Mouse (Mus musculus): ENCODE data around the gene Mdk. TPM values are rescaled to one million over a fixed set of nuclear protein-coding genes. Genes with fewer than 3 reads are reported as not detected.
A peak's percentile ranks its signal among the peaks of the same experiment; 100 is the strongest.

The Mdk gene
- total RNA-seq, 2 experiments from 2014 or later, result 16.5 to 21.5 TPM

DNA sequence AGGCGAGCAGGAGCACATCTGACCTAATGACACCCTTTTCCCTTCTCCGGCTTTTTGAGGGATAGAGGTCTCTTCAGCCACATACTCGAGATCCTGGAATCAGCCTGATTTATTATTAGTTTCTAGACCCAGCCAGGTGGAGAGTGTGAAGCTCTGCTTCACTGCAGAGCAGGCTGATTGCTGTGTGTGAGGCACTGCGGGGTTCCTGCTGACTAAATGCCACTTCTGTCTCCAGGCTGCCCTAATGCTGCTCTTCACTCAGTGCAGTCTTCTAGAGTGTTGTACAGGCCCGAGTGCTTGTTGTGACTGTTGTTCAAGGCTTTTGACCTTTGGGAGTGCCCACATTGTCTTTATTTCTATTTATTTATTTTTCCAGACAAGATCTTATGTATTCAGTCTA lies 29.8 kb downstream of the Mdk start:
- H3K4me3 ChIP-seq, result no peak overlapping the region
- peak overlapping the region; percentile 83 for H3K27ac ChIP-seq
- intact Hi-C loops (cut with DNase I), result no loop called here
- DNase-seq (ENCODE audit: extremely low spot score in 1 of 2, low spot score in 2 of 2), result no peak
- TF ChIP-seq CTCF (IDR thresholded peaks at IDR 0.05), result no peak

- intact Hi-C loops (cut with DNase I), result no loop called here
- no peak for DNase-seq (ENCODE audit: extremely low spot score in 1 of 2, low spot score in 2 of 2)
- Histone ChIP-seq H3K4me3 (no peak overlapping the region), H3K27ac (no peak overlapping the region)
- TF ChIP-seq CTCF (IDR thresholded peaks at IDR 0.05), result no peak
These were observed 31.7 kb downstream of the Mdk start for GRCm38 (mm10) chr2:91900431-91900830.

DNA sequence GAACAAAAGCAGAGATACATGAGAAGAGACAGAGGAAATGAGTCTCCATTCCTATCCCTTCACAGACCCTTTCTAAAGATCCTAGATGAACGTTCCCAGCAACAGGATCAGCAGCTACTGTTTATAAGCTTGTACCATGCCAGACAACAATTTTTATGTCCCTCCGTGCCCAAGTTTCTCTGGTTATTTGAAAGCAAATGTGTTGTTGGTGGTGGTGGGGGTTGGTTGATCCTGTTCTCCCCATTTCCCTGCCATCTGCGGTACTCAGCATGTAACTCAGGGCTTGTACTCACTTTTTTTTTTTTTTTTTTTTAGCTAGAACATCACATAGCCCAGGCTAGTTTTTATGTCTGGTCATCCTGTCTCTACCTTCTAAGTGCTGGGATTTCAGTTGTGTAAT lies 33.0 kb downstream of the Mdk start:
- no peak overlapping the region for H3K27ac ChIP-seq
- DNase-seq (ENCODE audit: extremely low spot score in 1 of 2, low spot score in 2 of 2), result no peak
- intact Hi-C loops (cut with DNase I), result no loop called here
- TF ChIP-seq CTCF (IDR thresholded peaks at IDR 0.05), result no peak
- H3K4me3 ChIP-seq, result no peak overlapping the region

DNA sequence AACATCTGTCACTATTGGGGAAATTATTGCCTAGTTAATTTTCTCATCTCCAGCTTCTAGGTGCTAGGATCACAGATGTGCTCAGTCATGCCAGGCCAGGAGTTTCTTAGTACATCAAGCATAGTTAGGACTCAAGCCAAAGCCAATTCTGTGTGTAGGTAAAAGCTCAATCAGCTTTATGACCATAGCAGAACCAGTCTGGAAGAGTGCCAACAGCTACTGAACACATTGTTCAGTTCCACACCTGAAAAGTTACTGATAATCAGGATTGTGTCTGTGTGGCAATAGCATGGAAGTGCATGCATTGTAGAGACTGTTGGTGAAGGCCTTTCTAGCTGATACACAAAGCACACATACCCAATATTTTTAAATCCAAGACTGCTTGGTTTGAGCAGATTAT lies 34.1 kb downstream of the Mdk start:
- Histone ChIP-seq H3K4me3 (no peak overlapping the region), H3K27ac (no peak overlapping the region)
- no peak for TF ChIP-seq CTCF (IDR thresholded peaks at IDR 0.05)
- DNase-seq (ENCODE audit: extremely low spot score in 1 of 2, low spot score in 2 of 2), result no peak
- intact Hi-C loops (cut with DNase I), result no loop called here

GRCm38 (mm10) chr2:91895401-91895800 lies 36.7 kb downstream of the Mdk start:
- intact Hi-C loops (cut with DNase I), result no loop called here
- no peak overlapping the region for H3K4me3 ChIP-seq
- no peak for TF ChIP-seq CTCF (IDR thresholded peaks at IDR 0.05)
- DNase-seq (ENCODE audit: extremely low spot score in 1 of 2, low spot score in 2 of 2), result no peak
- H3K27ac ChIP-seq, result no peak overlapping the region

- no peak for TF ChIP-seq CTCF (IDR thresholded peaks at IDR 0.05)
- intact Hi-C loops (cut with DNase I), result no loop called here
- DNase-seq (ENCODE audit: extremely low spot score in 1 of 2, low spot score in 2 of 2), result no peak
- H3K4me3 ChIP-seq, result no peak overlapping the region
- no peak overlapping the region for H3K27ac ChIP-seq
These were observed 37.4 kb downstream of the Mdk start for GRCm38 (mm10) chr2:91894716-91895115.

DNA sequence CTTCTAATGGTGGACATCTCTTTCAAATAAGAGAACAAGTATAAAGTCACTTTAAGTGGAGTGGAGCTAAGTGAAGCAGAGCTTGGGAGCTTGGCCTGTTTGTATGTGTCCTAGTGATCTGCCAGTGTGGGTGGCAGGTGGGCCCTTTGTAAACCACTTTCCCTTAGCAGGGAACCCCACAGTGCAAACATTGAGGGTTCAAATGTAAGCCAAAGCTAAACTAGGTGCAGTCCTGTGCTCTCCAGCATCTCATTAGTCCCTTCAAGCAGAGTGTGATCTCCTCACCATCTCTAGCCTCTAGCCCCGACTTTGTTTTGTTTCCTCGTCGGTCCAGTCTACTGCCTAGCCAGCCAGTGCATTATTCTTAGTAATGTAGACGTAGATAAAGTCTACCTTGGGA lies 47.5 kb downstream of the Mdk start:
- no peak for DNase-seq (ENCODE audit: extremely low spot score in 1 of 2, low spot score in 2 of 2)
- intact Hi-C loops (cut with DNase I), result no loop called here
- Histone ChIP-seq H3K27ac (no peak overlapping the region), H3K4me3 (no peak overlapping the region)
- TF ChIP-seq CTCF (IDR thresholded peaks at IDR 0.05), result no peak

DNA sequence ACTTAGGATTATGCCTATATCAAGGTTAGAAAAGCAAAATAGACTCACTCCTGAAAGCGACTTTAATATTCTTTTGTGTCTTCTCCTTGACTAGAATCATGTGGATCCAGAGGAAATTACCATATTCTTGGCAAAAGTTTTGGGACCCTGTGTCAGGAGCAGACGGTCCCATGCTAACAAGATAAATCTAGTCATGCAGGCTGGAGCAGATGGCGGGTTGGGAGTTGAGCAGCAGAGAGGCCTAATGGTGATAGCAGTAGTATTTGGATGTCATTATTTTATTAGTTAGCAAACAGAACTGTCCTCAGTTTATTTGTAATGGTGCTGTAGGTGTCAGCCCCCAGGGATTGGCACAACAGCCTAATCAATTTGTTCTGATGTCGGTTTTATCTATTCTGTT lies 48.1 kb downstream of the Mdk start:
- Histone ChIP-seq H3K27ac (no peak overlapping the region), H3K4me3 (no peak overlapping the region)
- intact Hi-C loops (cut with DNase I), result no loop called here
- no peak for DNase-seq (ENCODE audit: extremely low spot score in 1 of 2, low spot score in 2 of 2)
- TF ChIP-seq CTCF (IDR thresholded peaks at IDR 0.05), result no peak

Small RNA genes within 50 kb of the gene (microRNA-seq; reads per million reads assigned to microRNA genes)
- gene Mir6999, result 0.97 to 1.4 reads per million in 2 experiments

Other genes starting within 250 kb of the Mdk start
- gene Atg13, start 221.7 kb downstream of the Mdk start, total RNA-seq (2021), result 10 to 100 TPM; 83.7 to 84.1 TPM
- 1 to 10 TPM; 4.9 to 6.5 TPM for gene Harbi1, start 221.4 kb downstream of the Mdk start, total RNA-seq (2021)
- gene Ambra1, start 202.2 kb downstream of the Mdk start, total RNA-seq (2021), result 10 to 100 TPM; 55.9 to 56.3 TPM
- 10 to 100 TPM; 47.9 to 59.9 TPM for gene Chrm4, start 5.0 kb downstream of the Mdk start, total RNA-seq (2021)
- not detected for gene Gm9821, start 13.4 kb upstream of the Mdk start, total RNA-seq (2021)
- gene Dgkz, start 43.6 kb upstream of the Mdk start, total RNA-seq (2021), result 100 to 1,000 TPM; 553 to 561 TPM
- 1 to 10 TPM; 2.3 TPM for gene Creb3l1, start 92.2 kb upstream of the Mdk start, total RNA-seq (2021)
- gene Phf21a, start 160.8 kb upstream of the Mdk start, total RNA-seq (2021), result 100 to 1,000 TPM; 124 to 153 TPM

Data from left cerebral cortex, adult 2 months (tissue).